Mouse (Mus musculus): Measurements from ENCODE around the gene Ssxb9. TPM values are rescaled to one million over a fixed set of nuclear protein-coding genes. Genes with fewer than 3 reads are reported as not detected.

The Ssxb9 gene
- total RNA-seq (2023) = not detected

DNA sequence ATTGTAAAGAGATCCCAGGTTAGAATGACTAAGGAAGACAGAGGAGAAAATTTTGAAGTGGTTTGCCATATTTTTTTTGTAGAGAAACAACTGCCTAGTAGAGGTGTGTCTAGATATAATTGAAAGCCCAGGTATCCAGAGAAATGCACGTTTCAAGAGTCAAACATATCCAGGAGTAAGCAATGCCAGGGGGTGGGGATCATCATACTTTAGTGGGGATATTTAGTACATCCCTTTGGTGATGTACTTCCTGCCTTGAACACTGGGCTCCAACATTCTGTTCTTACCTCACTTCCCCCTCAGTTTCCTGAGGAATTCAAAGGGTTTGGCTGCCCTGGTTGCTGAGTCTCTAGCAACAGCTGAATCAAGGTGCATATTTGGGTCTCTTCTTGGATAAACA, at the start of gene Ssxb9:
Gene Ssxb9, plus strand, starts transcription at position 301 of the 400 bp plus-strand sequence.

GRCm38 (mm10) chrX:8327124-8327523, 39.7 kb upstream of the Ssxb9 start, which contains the start of gene Ssxb10:
Gene Ssxb10, plus strand, starts transcription at chrX:8327424.

DNA sequence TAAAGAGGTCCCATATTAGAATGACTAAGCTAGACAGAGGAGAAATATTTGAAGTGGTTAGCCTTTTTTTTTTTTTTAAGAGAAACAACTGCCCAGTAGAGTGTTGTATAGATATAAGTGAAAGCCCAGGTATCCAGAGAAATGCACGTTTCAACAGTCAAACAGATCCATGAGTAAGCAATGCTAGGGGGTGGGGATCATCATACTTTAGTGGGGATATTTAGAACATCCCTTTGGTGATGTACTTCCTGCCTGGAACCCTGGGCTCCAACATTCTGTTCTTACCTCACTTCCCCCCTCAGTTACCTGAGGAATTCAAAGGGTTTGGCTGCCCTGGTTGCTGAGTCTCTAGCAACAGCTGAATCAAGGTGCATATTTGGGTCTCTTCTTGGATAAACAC, 46.2 kb downstream of the Ssxb9 start, which contains the start of gene Ssxb1:
Gene Ssxb1, plus strand, starts transcription at position 301 of the 400 bp plus-strand sequence.

Other genes with a start within 250 kb of the Ssxb9 start
- 49.9 TPM for gene Wdr13, start 234.1 kb upstream of the Ssxb9 start, total RNA-seq (2023)
- gene Rbm3, start 221.1 kb upstream of the Ssxb9 start, total RNA-seq (2023) = 479 TPM
- gene Tbc1d25, start 190.8 kb upstream of the Ssxb9 start, total RNA-seq (2023) = 16.9 TPM
- 48.9 TPM for gene Ebp, start 173.5 kb upstream of the Ssxb9 start, total RNA-seq (2023)
- gene Porcn, start 160.5 kb upstream of the Ssxb9 start, total RNA-seq (2023) = not detected
- 16.3 TPM for gene Ftsj1, start 114.6 kb upstream of the Ssxb9 start, total RNA-seq (2023)
- gene Slc38a5, start 95.8 kb upstream of the Ssxb9 start, total RNA-seq (2023) = not detected
- not detected for gene Ssxb10, start 39.6 kb upstream of the Ssxb9 start, total RNA-seq (2023)
- gene Ssxb1, start 46.3 kb downstream of the Ssxb9 start, total RNA-seq (2023) = not detected
- gene Ssxb2, start 94.7 kb downstream of the Ssxb9 start, total RNA-seq (2023) = not detected
- gene Gm14459, start 158.0 kb downstream of the Ssxb9 start, total RNA-seq (2023) = not detected
- gene Ssxb6, start 181.3 kb downstream of the Ssxb9 start, total RNA-seq (2023) = not detected
- not detected for gene Ssxb3, start 224.8 kb downstream of the Ssxb9 start, total RNA-seq (2023)